Mouse (Mus musculus) thymus, adult 2 months (tissue): ENCODE measurements around the gene Lrrk1.

Source experiments
- CTCF ChIP-seq: fragments of 200-500 bp; IDR thresholded peaks from 2 replicates; pipeline ENCODE4 v1.5.1; 2012; ENCODE audit warnings: mild to moderate bottlenecking, control low read depth, low read length, moderate library complexity, borderline replicate concordance; ENCODE audit not compliant: control insufficient read depth, poor library complexity, insufficient read depth; ENCODE audit errors: extremely low read depth
- POLR2A ChIP-seq: fragments of 200-500 bp; IDR thresholded peaks from 2 replicates; pipeline ENCODE4 v1.6.1; 2012; ENCODE audit warnings: mild to moderate bottlenecking, low read length, control low read depth, moderate library complexity; ENCODE audit not compliant: control insufficient read depth, poor library complexity, insufficient read depth; ENCODE audit errors: extremely low read depth

DNA sequence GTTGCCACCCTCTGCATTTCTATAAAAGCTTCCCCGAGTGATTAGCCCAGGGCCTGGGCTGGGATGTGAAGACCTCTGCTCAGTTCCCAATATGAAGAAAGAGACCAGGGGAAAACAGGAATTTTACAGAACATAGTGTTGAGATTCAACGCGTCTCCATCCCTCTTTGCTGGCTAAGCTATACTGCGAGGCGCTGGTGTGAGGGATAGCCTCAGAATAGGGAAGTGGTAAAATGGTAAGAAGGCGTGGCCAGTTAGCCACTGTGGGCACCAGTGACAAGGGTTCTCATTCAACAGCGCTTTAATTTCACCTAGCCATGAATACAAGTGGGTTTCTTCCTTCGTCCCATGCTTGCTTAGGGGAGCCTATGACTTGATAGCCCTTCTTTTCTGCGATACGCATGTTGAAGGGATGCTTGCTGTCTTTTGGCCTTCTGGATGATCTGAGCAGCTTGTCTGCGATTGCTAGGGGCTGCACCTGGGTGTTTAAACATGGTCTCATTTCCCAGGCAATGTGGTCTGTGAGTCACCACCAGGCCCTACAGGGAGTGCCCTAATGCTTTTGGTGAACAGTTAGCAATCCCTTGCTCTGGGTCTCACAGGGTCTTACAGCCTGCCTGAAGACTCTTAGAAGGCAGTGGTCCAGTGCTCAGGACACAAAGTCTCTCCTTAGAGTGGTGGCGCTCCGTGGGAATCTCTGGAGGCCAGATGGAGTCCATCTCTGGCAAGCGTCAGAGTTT, 84.1 kb downstream of the Lrrk1 start:
- TF ChIP-seq CTCF = no peak
- TF ChIP-seq POLR2A = no peak
